Mouse (Mus musculus): ENCODE measurements around the gene Dync1h1. TPM values are rescaled to one million over a fixed set of nuclear protein-coding genes. Genes with fewer than 3 reads are reported as not detected.
"Not testable (repeated sequence)": the region's sequence is repeated elsewhere in the genome, so short reads cannot be mapped to it uniquely, and the experiment has no call there.

The Dync1h1 gene
- polyA plus RNA-seq, 1 experiment, result 214 TPM

DNA sequence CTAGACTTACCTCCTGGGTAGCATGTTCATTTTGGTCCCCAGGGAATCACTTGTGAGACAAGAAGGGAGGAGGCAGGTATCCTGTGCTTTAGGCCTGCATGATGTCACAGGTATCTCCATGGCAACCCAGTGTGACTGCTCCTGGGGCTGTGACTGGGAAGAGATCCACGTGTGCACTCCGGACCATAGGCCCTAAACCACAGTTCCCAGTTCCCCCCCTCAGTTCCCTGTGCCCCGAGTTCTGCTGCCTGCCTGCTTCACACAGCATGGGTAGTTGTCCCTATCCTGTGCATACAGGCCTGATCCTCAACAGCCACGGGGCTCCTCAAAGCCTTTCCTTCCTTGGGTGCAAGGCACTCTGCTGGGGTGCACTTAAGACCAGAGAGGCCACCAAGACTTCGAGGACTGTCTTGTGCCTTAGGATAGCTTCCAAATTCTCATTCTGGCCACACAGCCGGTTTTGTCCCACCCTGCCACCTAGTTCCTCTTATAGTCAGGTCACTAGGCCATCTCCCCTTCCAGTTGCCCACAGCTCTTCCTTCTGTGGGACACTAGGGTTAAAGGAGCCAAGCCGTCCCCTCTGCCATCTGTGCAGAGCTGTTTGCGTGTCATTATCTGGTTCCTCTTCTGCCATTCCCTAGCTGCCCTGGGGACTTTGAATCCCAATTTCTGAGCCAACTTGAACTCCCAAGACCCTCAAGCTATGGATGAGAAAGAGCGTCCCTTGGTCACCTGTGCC lies 81.5 kb downstream of the Dync1h1 start, which contains the start of gene 1700001K19Rik:
Gene 1700001K19Rik (minus strand): TSS at position 59 of the 739 bp plus-strand sequence.
- Histone ChIP-seq H3K27ac (ENCODE audit: control insufficient read depth, insufficient read depth, low read depth, low read length) (peak within 1 kb of the TSS; percentile 88), H3K27me3 (ENCODE audit: control insufficient read depth, insufficient read depth, low read length) (no peaks in the 10 kb centered on the region), H3K4me1 (ENCODE audit: control insufficient read depth, insufficient read depth, low read length) (no peaks in the 10 kb centered on the region), H3K4me3 (ENCODE audit: control insufficient read depth, low read depth, low read length) (peak within 1 kb of the TSS; percentile 86), H3K36me3 (ENCODE audit: control insufficient read depth, insufficient read depth, low read length) (no peaks in the 10 kb centered on the region)
- TF ChIP-seq POLR2A (IDR thresholded peaks at IDR 0.05; ENCODE audit: control insufficient read depth, low read depth, low read length), result peak; percentile 75; the same call in 1 of the 2 replicates
- peak; percentile 11; the same call in 1 of the 2 replicates for TF ChIP-seq CTCF (IDR thresholded peaks at IDR 0.05; ENCODE audit: control insufficient read depth, insufficient read depth, insufficient replicate concordance, low read depth, low read length)

DNA sequence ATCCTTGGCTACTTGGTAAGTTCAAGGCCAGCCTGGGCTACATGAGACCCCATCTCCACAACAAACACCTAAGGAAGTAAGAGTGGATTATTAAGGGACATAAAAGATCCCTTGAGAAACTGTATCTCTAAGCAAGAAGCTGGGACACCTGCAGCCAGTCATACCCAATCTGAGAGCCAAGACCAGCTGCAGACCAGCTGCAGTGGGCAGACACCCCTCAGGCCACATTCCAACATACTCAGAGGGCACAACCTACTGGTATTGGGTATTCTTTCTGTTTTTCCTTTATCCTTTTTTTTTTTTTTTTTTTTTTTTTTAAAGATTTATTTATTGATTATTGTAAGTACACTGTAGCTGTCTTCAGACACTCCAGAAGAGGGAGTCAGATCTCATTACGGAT lies 82.3 kb downstream of the Dync1h1 start:
- Histone ChIP-seq H3K4me3 (ENCODE audit: control insufficient read depth, low read depth, low read length) (peak overlapping the region; percentile 86), H3K27me3 (ENCODE audit: control insufficient read depth, insufficient read depth, low read length) (no peaks in the 10 kb centered on the region), H3K27ac (ENCODE audit: control insufficient read depth, insufficient read depth, low read depth, low read length) (0 out of 2 replicates have a peak overlapping the region, but pooled peaks have one; percentile 88), H3K36me3 (ENCODE audit: control insufficient read depth, insufficient read depth, low read length) (no peaks in the 10 kb centered on the region), H3K4me1 (ENCODE audit: control insufficient read depth, insufficient read depth, low read length) (peaks cover 3% of the 10 kb centered on the region)
- TF ChIP-seq CTCF (IDR thresholded peaks at IDR 0.05; ENCODE audit: control insufficient read depth, insufficient read depth, insufficient replicate concordance, low read depth, low read length) (no peak), POLR2A (IDR thresholded peaks at IDR 0.05; ENCODE audit: control insufficient read depth, low read depth, low read length) (no peak)

DNA sequence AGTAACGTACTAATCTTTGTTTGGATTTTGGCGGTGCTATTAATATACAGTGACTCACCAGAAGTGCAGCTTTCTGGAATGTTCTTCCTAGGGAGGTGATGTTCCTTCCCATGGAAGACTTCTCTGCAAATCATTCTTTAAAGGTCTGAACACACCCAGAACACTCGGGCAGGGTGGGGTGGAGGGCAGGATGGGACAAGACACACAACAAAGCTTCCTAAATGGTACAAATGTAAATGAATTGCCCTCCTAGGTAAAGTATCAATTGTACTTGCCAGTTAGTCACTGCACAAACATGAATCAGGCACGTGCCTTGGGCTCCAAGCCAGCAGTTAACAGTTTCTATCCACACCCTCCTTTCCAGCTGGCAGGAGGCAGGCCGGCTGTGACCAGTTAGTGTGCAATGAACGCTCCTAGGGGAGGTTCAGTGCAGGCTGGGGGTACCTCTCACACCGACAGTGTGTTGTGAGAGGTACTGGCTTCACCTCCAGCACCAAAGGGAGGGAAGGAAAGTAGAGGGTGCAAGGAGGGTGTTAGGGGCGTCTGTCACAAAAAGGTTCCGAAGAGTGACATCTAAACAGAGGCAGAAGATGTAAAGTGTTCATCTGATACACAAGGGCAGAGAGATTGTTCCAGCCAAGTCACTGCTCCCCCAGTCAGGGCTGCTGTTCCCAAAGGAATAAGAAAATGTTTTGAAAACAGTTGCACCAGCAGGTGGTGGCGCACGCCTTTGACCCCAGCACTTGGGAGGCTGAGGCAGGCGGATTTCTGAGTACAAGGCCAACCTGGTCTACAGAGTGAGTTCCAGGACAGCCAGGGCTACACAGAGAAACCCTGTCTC lies 86.9 kb downstream of the Dync1h1 start:
- H3K4me1 ChIP-seq (ENCODE audit: control insufficient read depth, insufficient read depth, low read length), result peaks cover 3% of the 10 kb centered on the region
- no peak overlapping the region for H3K4me3 ChIP-seq (ENCODE audit: control insufficient read depth, low read depth, low read length)
- no peak for TF ChIP-seq CTCF (IDR thresholded peaks at IDR 0.05; ENCODE audit: control insufficient read depth, insufficient read depth, insufficient replicate concordance, low read depth, low read length)
- TF ChIP-seq POLR2A (IDR thresholded peaks at IDR 0.05; ENCODE audit: control insufficient read depth, low read depth, low read length), result no peak
- H3K36me3 ChIP-seq (ENCODE audit: control insufficient read depth, insufficient read depth, low read length), result peaks cover 6% of the 10 kb centered on the region
- H3K27ac ChIP-seq (ENCODE audit: control insufficient read depth, insufficient read depth, low read depth, low read length), result peak overlapping the region; percentile 27; the same call in 1 of the 2 replicates
- H3K27me3 ChIP-seq (ENCODE audit: control insufficient read depth, insufficient read depth, low read length), result no peaks in the 10 kb centered on the region

DNA sequence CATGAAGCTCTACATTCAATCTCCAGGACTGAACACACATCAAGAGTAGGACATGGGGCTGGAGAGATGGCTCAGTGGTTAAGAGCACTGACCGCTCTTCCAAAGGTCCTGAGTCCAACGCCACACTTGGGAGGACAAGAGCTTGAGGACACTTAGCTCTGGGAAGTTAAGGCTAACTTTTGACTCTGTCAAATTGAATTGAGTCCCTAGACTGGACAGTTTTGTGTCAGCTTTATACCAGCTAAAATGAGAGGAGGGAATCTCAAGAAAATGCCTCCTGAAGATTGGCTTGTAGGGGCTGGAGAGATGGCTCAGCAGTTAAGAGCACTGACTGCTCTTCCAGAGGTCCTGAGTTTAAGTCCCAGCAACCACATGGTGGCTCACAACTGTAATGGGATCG lies 87.7 kb downstream of the Dync1h1 start:
- H3K4me3 ChIP-seq (ENCODE audit: control insufficient read depth, low read depth, low read length); H3K27me3 ChIP-seq (ENCODE audit: control insufficient read depth, insufficient read depth, low read length); H3K27ac ChIP-seq (ENCODE audit: control insufficient read depth, insufficient read depth, low read depth, low read length); H3K36me3 ChIP-seq (ENCODE audit: control insufficient read depth, insufficient read depth, low read length); H3K4me1 ChIP-seq (ENCODE audit: control insufficient read depth, insufficient read depth, low read length): not testable (repeated sequence)

DNA sequence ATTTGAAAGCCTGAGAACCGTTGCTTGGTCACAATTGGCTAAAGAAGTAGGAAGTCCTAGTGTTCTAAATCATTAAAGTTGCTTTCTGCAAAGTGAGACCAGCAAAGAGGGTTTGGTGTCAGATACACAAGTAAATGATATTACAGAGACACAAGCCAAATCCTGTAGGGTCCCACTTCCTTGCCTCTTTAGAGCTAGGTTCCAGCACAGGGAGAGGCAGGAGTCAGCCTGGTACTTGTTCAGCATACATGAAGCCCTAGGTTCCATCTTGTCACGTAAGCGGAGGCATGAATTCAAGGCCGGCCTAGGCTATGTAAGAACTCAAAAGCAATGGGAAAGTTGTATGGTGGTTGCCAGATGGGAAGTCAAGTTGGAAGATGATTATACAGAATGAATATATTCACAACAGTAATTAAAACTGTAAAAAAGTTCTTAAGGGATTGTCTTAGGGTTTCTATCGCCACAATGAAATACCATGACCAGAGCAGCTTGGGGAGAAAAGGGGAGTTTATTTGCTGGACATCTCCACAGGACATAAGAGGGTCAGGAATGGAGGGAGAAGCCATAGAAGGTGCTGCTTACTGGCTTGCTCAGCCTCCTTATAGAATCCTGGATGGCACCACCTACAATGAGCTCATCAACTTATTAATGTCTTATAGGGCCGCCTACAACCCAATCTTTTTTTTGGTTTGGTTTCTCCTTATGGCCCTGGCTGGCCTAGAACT lies 88.8 kb downstream of the Dync1h1 start:
- Histone ChIP-seq H3K4me1 (ENCODE audit: control insufficient read depth, insufficient read depth, low read length) (peaks cover 3% of the 10 kb centered on the region), H3K36me3 (ENCODE audit: control insufficient read depth, insufficient read depth, low read length) (peaks cover 10% of the 10 kb centered on the region), H3K27ac (ENCODE audit: control insufficient read depth, insufficient read depth, low read depth, low read length) (no peak overlapping the region), H3K4me3 (ENCODE audit: control insufficient read depth, low read depth, low read length) (no peak overlapping the region), H3K27me3 (ENCODE audit: control insufficient read depth, insufficient read depth, low read length) (no peaks in the 10 kb centered on the region)
- TF ChIP-seq POLR2A (IDR thresholded peaks at IDR 0.05; ENCODE audit: control insufficient read depth, low read depth, low read length), result no peak
- no peak for TF ChIP-seq CTCF (IDR thresholded peaks at IDR 0.05; ENCODE audit: control insufficient read depth, insufficient read depth, insufficient replicate concordance, low read depth, low read length)

DNA sequence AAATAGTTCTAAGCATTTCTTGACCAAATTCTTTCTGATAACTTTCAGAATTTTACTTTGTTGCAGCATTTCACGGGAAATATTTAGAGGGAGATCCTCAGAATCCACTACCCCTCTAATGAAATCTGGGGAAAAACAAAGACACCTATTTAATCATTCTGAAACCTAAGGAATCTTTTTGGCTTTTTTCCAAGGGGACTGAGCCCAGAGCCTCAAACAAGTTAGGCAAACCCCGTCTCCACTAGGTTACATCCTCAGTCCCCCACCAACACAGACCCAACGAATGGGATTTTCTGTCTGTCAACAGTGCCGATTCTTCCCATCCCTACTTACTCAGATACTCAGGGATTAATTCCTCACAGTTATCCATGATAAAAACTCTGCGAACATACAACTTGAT lies 92.1 kb downstream of the Dync1h1 start:
- not testable (repeated sequence) for H3K4me1 ChIP-seq (ENCODE audit: control insufficient read depth, insufficient read depth, low read length); H3K27ac ChIP-seq (ENCODE audit: control insufficient read depth, insufficient read depth, low read depth, low read length); H3K36me3 ChIP-seq (ENCODE audit: control insufficient read depth, insufficient read depth, low read length); H3K27me3 ChIP-seq (ENCODE audit: control insufficient read depth, insufficient read depth, low read length)
- H3K4me3 ChIP-seq (ENCODE audit: control insufficient read depth, low read depth, low read length), result peak overlapping the region; percentile 60

DNA sequence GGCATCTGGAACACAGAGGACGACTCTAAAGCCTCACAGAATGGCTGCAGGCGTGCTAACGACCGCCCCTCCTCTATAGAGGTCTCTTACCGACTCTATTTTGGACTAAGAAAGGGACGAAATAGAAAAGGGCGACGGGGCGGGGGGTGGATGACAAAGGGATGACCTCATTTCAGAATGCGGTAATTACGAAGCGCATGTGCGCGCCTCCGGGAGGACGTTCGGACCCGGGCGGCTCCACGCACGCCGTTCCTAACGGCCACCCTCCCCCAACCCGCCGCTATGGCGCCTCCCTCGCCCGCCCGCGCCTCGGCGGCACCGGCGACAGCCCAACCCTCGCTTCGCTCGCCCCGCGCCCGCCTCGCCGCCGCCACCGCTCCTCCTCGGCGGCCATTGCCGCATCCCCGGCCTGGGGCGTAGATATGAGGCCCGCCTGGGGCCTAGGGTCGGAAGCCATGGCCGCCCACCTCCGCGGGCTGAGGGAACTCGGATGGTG lies 94.5 kb downstream of the Dync1h1 start:
- peak overlapping the region; percentile 99 for H3K27ac ChIP-seq (ENCODE audit: control insufficient read depth, insufficient read depth, low read depth, low read length)
- peaks cover 9% of the 10 kb centered on the region for H3K36me3 ChIP-seq (ENCODE audit: control insufficient read depth, insufficient read depth, low read length)
- H3K4me1 ChIP-seq (ENCODE audit: control insufficient read depth, insufficient read depth, low read length), result peaks cover 5% of the 10 kb centered on the region
- peak overlapping the region; percentile 96 for H3K4me3 ChIP-seq (ENCODE audit: control insufficient read depth, low read depth, low read length)
- TF ChIP-seq CTCF (IDR thresholded peaks at IDR 0.05; ENCODE audit: control insufficient read depth, insufficient read depth, insufficient replicate concordance, low read depth, low read length) (no peak), POLR2A (IDR thresholded peaks at IDR 0.05; ENCODE audit: control insufficient read depth, low read depth, low read length) (no peak; the same call in 1 of the 2 replicates)
- no peaks in the 10 kb centered on the region for H3K27me3 ChIP-seq (ENCODE audit: control insufficient read depth, insufficient read depth, low read length)
